Mouse (Mus musculus) adrenal gland, postnatal 25 days (tissue): ENCODE measurements at regions not wholly inside any gene's neighbourhood (a gene's known extent, or its start where the extent isn't known, plus 50 kb on each side); places are given as distances from the start of the nearest gene placed in this dataset.
A peak's percentile ranks its signal among the peaks of the same experiment; 100 is the strongest.

Experiments used
- DNase-seq: peaks from one replicate; pipeline ENCODE4 v3.0.0; 2021; ENCODE audit warnings: mixed read lengths

- no peak for DNase-seq
Observed at GRCm38 (mm10) chr3:25240196-25240595, 96.1 kb upstream of the Naaladl2 start.

GRCm38 (mm10) chr3:25220601-25221000 is 76.5 kb upstream of the Naaladl2 start:
- no peak for DNase-seq

- DNase-seq: peak; percentile 4
Observed at GRCm38 (mm10) chr3:25208041-25208685, 64.1 kb upstream of the Naaladl2 start.
